ENCODE assay signal across 8 mouse cellular contexts in the genomic region with DNA sequence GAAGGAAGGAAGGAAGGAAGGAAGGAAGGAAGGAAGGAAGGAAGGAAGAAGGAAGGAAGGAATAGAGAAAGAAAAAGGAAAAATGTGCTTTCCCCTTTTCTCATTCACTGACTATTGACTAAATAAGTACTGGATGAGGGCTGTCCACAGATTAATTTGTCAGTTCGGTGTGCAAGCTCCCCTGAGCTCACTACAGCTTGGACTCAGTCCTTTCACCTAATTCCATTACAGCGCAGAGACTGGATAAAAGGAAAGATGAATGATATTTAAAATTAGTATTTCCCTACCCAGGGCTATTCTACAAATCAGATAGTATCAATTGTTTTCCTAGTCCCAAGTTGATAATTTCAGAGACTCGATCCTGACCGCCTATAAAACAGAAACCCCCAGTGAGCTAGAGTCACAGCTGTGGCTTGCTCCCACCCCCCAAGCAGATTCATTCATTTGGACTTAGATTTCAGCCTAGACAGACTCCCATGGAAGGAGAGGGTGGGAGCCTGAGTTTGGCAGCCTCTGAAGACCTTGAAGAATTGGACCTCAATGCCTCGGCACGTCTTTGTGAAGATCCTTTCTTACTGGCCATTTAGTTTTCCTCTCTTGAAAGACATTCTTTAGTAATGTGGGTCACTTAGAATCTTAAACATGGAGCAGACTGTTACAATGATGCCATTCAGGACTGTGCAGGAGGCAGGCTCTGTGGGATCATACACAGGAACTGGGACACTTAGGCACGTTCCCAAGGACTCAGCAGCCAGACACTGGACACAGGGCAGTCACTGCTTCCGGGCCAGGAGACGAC.
DNase-seq lines count a peak whose midpoint lies in the region; ATAC-seq and TF ChIP-seq lines count a peak whose summit lies in the region.

No protein-coding gene starts in this region.

- no peak for TF ChIP-seq CTCF in midbrain, postnatal 0 days (IDR thresholded peaks at IDR 0.05)
- TF ChIP-seq CTCF in intestine, postnatal 0 days (IDR thresholded peaks at IDR 0.05; ENCODE audit: low read depth) = no peak

- no peaks in the 10 kb centered on the region for H3K27me3 ChIP-seq in midbrain, postnatal 0 days (ENCODE audit: insufficient read depth, low read length)
- no peaks in the 10 kb centered on the region for H3K27me3 ChIP-seq in intestine, postnatal 0 days (replicated peaks; ENCODE audit: control insufficient read depth, insufficient read depth, low read length)

- no peaks in the 10 kb centered on the region for H3K36me3 ChIP-seq in midbrain, postnatal 0 days (ENCODE audit: insufficient read depth, low read length)
- no peaks in the 10 kb centered on the region for H3K36me3 ChIP-seq in intestine, postnatal 0 days (ENCODE audit: control insufficient read depth, insufficient read depth)

- peak; percentile 11 for DNase-seq in cerebellum, adult 9-11 months
- DNase-seq in cerebellum, adult 11 months = no peak
- peak; percentile 52 for DNase-seq in left cerebral cortex, postnatal 4 days
- no peak for DNase-seq in left cerebral cortex, postnatal 36 days (ENCODE audit: low spot score in 2 of 2)
- peak; percentile 41 to 61 for DNase-seq in frontal cortex, postnatal 10 days (ENCODE audit: low spot score in 2 of 2)
- DNase-seq in midbrain, postnatal 0 days (ENCODE audit: low spot score) = peak; percentile 84
- DNase-seq in thymus, postnatal 14 days = no peak

- ATAC-seq in midbrain, postnatal 0 days (ENCODE audit: low FRiP score) = peak; percentile 85
- no peak for ATAC-seq in intestine, postnatal 0 days

- intact Hi-C loops in left cerebral cortex, postnatal 4 days (cut with DNase I) = no loop called here
- intact Hi-C loops in left cerebral cortex, postnatal 36 days (cut with DNase I) = loop anchor here (5.0 kb wide), 1 partner anchor 71 kb away; no protein-coding TSS in a partner anchor

- WGBS in midbrain, postnatal 0 days = 27% methylated on average over 9 of the region's 9 CpGs
- 73% methylated on average over 9 of the region's 9 CpGs for WGBS in intestine, postnatal 0 days

- no peak overlapping the region for H3K4me3 ChIP-seq in midbrain, postnatal 0 days (ENCODE audit: low read depth, low read length)
- no peak overlapping the region for H3K4me3 ChIP-seq in intestine, postnatal 0 days (ENCODE audit: low read depth, low read length)

- H3K27ac ChIP-seq in midbrain, postnatal 0 days (ENCODE audit: low read depth, low read length) = peak overlapping the region; percentile 40; the same call in 1 of the 2 replicates
- no peak overlapping the region for H3K27ac ChIP-seq in intestine, postnatal 0 days (ENCODE audit: low read depth, low read length)

- H3K4me2 ChIP-seq in midbrain, postnatal 0 days (ENCODE audit: low read depth, low read length, poor library complexity, severe bottlenecking) = no peak overlapping the region
- H3K4me2 ChIP-seq in intestine, postnatal 0 days (replicated peaks; ENCODE audit: low read depth) = no peak overlapping the region

- no peaks in the 10 kb centered on the region for H3K9me3 ChIP-seq in midbrain, postnatal 0 days (ENCODE audit: low read length)
- no peaks in the 10 kb centered on the region for H3K9me3 ChIP-seq in intestine, postnatal 0 days (ENCODE audit: control insufficient read depth)

- no peaks in the 10 kb centered on the region for H3K4me1 ChIP-seq in midbrain, postnatal 0 days (ENCODE audit: insufficient read depth, low read length)
- no peaks in the 10 kb centered on the region for H3K4me1 ChIP-seq in intestine, postnatal 0 days (replicated peaks; ENCODE audit: control insufficient read depth, insufficient read depth, low read length)

- H3K9ac ChIP-seq in midbrain, postnatal 0 days (replicated peaks; ENCODE audit: low read length, poor library complexity, severe bottlenecking) = no peak overlapping the region
- H3K9ac ChIP-seq in intestine, postnatal 0 days (ENCODE audit: low read depth, low read length) = no peak overlapping the region

Comparison
In these comparisons a context has a peak if more than half of its experiments do, and no peak if none do; other contexts are left out.
1. DNase-seq: peak in cerebellum, adult 9-11 months (single experiment), left cerebral cortex, postnatal 4 days (single experiment), frontal cortex, postnatal 10 days (2 of 2) and midbrain, postnatal 0 days (single experiment); none in cerebellum, adult 11 months (single experiment), left cerebral cortex, postnatal 36 days (0 of 2) and thymus, postnatal 14 days (single experiment).